Mouse (Mus musculus) cerebral cortex, adult 2 months (tissue): ENCODE results near the gene Pard3.

Experiments
- WGBS: fragments of 180-500 bp; shearing (Covaris S2); methylation state at CpG from one replicate; pipeline ENCODE4 v1.1.7; 2018; 5-methylcytosine and 5-hydroxymethylcytosine counted together

The Pard3 gene

GRCm38 (mm10) chr8:127140945-127141344 lies 77.3 kb downstream of the Pard3 start:
- 94% methylated on average over 2 of the region's 2 CpGs for WGBS

- WGBS = 68% methylated on average over 7 of the region's 7 CpGs
These were observed 79.9 kb downstream of the Pard3 start for GRCm38 (mm10) chr8:127143641-127144040.

GRCm38 (mm10) chr8:127144562-127144961 lies 80.9 kb downstream of the Pard3 start:
- WGBS = 71% methylated on average over 4 of the region's 4 CpGs

GRCm38 (mm10) chr8:127145135-127145534 lies 81.4 kb downstream of the Pard3 start:
- 63% methylated on average over 4 of the region's 4 CpGs for WGBS

GRCm38 (mm10) chr8:127146055-127146454 lies 82.4 kb downstream of the Pard3 start:
- 67% methylated on average over 4 of the region's 4 CpGs for WGBS

GRCm38 (mm10) chr8:127148821-127149220 lies 85.1 kb downstream of the Pard3 start:
- 37% methylated on average over 7 of the region's 7 CpGs for WGBS

GRCm38 (mm10) chr8:127150645-127151044 lies 87.0 kb downstream of the Pard3 start:
- WGBS = 69% methylated on average over 4 of the region's 4 CpGs

- WGBS = 76% methylated on average over 3 of the region's 3 CpGs
These were observed 88.0 kb downstream of the Pard3 start for GRCm38 (mm10) chr8:127151706-127152105.

- 67% methylated on average over 8 of the region's 8 CpGs for WGBS
These were observed 93.4 kb downstream of the Pard3 start for GRCm38 (mm10) chr8:127157087-127157486.

GRCm38 (mm10) chr8:127159421-127159966 lies 95.8 kb downstream of the Pard3 start:
- WGBS = 76% methylated on average over 3 of the region's 3 CpGs

- WGBS = 93% methylated on average over 7 of the region's 7 CpGs
These were observed 98.2 kb downstream of the Pard3 start for GRCm38 (mm10) chr8:127161854-127162253.

- 76% methylated on average over 1 of the region's 1 CpGs for WGBS
These were observed 99.1 kb downstream of the Pard3 start for GRCm38 (mm10) chr8:127162821-127163220.

- 82% methylated on average over 12 of the region's 12 CpGs for WGBS
These were observed 100.9 kb downstream of the Pard3 start for GRCm38 (mm10) chr8:127164326-127165280.

GRCm38 (mm10) chr8:127168496-127168895 lies 104.8 kb downstream of the Pard3 start:
- WGBS = 97% methylated on average over 2 of the region's 2 CpGs

GRCm38 (mm10) chr8:127169361-127169760 lies 105.7 kb downstream of the Pard3 start:
- WGBS = 97% methylated on average over 5 of the region's 5 CpGs

- 74% methylated on average over 2 of the region's 2 CpGs for WGBS
These were observed 106.7 kb downstream of the Pard3 start for GRCm38 (mm10) chr8:127170372-127170771.

GRCm38 (mm10) chr8:127170930-127171329 lies 107.2 kb downstream of the Pard3 start:
- 92% methylated on average over 3 of the region's 3 CpGs for WGBS

GRCm38 (mm10) chr8:127173483-127173882 lies 109.8 kb downstream of the Pard3 start:
- WGBS = 85% methylated on average over 5 of the region's 5 CpGs

- 46% methylated on average over 6 of the region's 6 CpGs for WGBS
These were observed 110.7 kb downstream of the Pard3 start for GRCm38 (mm10) chr8:127174411-127174810.

- WGBS = 90% methylated on average over 6 of the region's 6 CpGs
These were observed 111.6 kb downstream of the Pard3 start for GRCm38 (mm10) chr8:127175160-127175836.

GRCm38 (mm10) chr8:127178634-127179033 lies 114.9 kb downstream of the Pard3 start:
- WGBS = 54% methylated on average over 4 of the region's 4 CpGs

- 91% methylated on average over 3 of the region's 3 CpGs for WGBS
These were observed 117.6 kb downstream of the Pard3 start for GRCm38 (mm10) chr8:127181246-127181645.
